Comparison of ENCODE assay signal across 9 mouse cellular contexts in genomic region chr11:26210582-26211180, GRCm38 (mm10). TPM values are rescaled to one million over a fixed set of nuclear protein-coding genes. Genes with fewer than 3 reads are reported as not detected.
A peak's percentile ranks its signal among the peaks of the same experiment; 100 is the strongest.
DNase-seq lines count a peak whose midpoint lies in the region; ATAC-seq and TF ChIP-seq lines count a peak whose summit lies in the region.
"Had no signal": no experiment of that assay in that cellular context is flagged by ENCODE, and none has a peak within 500 bp of the region (broad histone marks: within the 10 kb centered on the region; RNA-seq: fewer than 3 reads in every experiment).

TSS of gene 5730522E02Rik (minus strand) at chr11:26210763.

- no peak for DNase-seq in cerebellum, adult 2 months
- no peak for DNase-seq in cerebellum, adult 18-20 months
- peak; percentile 12 for DNase-seq in ovary, postnatal 10 days (ENCODE audit: low spot score)
- no peak for DNase-seq in ovary, adult 18-20 months (ENCODE audit: low spot score)
- DNase-seq in hindbrain, embryonic 11.5 days (ENCODE audit: low spot score) = no peak
- DNase-seq in retina, postnatal 1 day = no peak
- DNase-seq in urinary bladder, postnatal 36 days (ENCODE audit: low spot score in 2 of 2) = no peak

- no peaks in the 10 kb centered on the region for H3K9me3 ChIP-seq in hindbrain, embryonic 11.5 days (ENCODE audit: control insufficient read depth, low read length)
- no peaks in the 10 kb centered on the region for H3K9me3 ChIP-seq in liver, embryonic 16.5 days (replicated peaks; ENCODE audit: control insufficient read depth, low read length)

- H3K27ac ChIP-seq in cerebellum, adult 2 months (ENCODE audit: insufficient read depth, low read length) = no peak within 1 kb of the TSS
- peak within 1 kb of the TSS; percentile 95 for H3K27ac ChIP-seq in hindbrain, embryonic 11.5 days (ENCODE audit: low read depth, low read length)
- H3K27ac ChIP-seq in liver, embryonic 16.5 days (ENCODE audit: low read length) = peak within 1 kb of the TSS; percentile 82

- no peaks in the 10 kb centered on the region; the same call in 1 of the 2 replicates for H3K4me1 ChIP-seq in cerebellum, adult 2 months (ENCODE audit: control insufficient read depth, insufficient read depth, low read length)
- H3K4me1 ChIP-seq in hindbrain, embryonic 11.5 days (replicated peaks; ENCODE audit: control insufficient read depth, insufficient read depth, low read length) = no peaks in the 10 kb centered on the region
- no peaks in the 10 kb centered on the region for H3K4me1 ChIP-seq in liver, embryonic 16.5 days (ENCODE audit: control insufficient read depth, low read depth, low read length)

- ATAC-seq in hindbrain, embryonic 11.5 days (ENCODE audit: low FRiP score) = no peak; the same call in 1 of the 2 replicates
- ATAC-seq in liver, embryonic 16.5 days (ENCODE audit: low read depth) = peak; percentile 1; the same call in 1 of the 2 replicates

- H3K27me3 ChIP-seq in cerebellum, adult 2 months (ENCODE audit: control insufficient read depth, insufficient read depth, low read length) = no peaks in the 10 kb centered on the region
- no peaks in the 10 kb centered on the region for H3K27me3 ChIP-seq in hindbrain, embryonic 11.5 days (ENCODE audit: control insufficient read depth, insufficient read depth, low read length)
- H3K27me3 ChIP-seq in liver, embryonic 16.5 days (ENCODE audit: control insufficient read depth, insufficient read depth, low read depth, low read length) = peaks cover 3% of the 10 kb centered on the region; the same call in 1 of the 2 replicates

- no peaks in the 10 kb centered on the region for H3K36me3 ChIP-seq in hindbrain, embryonic 11.5 days (ENCODE audit: control insufficient read depth, insufficient read depth, low read length)
- H3K36me3 ChIP-seq in liver, embryonic 16.5 days (ENCODE audit: control insufficient read depth, insufficient read depth) = no peaks in the 10 kb centered on the region

- peak within 1 kb of the TSS; percentile 72 for H3K4me3 ChIP-seq in cerebellum, adult 2 months (replicated peaks; ENCODE audit: insufficient read depth, low read depth, low read length)
- peak within 1 kb of the TSS; percentile 60 for H3K4me3 ChIP-seq in hindbrain, embryonic 11.5 days (ENCODE audit: low read depth, low read length)
- H3K4me3 ChIP-seq in liver, embryonic 16.5 days (ENCODE audit: low read depth, low read length) = peak within 1 kb of the TSS; percentile 61

- H3K9ac ChIP-seq in hindbrain, embryonic 11.5 days (ENCODE audit: low read depth, low read length) = peak within 1 kb of the TSS; percentile 94
- H3K9ac ChIP-seq in liver, embryonic 16.5 days (ENCODE audit: low read depth, low read length) = peak within 1 kb of the TSS; percentile 66

- WGBS in cerebellum, adult 2 months = under 1% methylated on average over 31 of the region's 31 CpGs
- 4% methylated on average over 22 of the region's 31 CpGs for WGBS in hindbrain, embryonic 11.5 days
- WGBS in liver, embryonic 16.5 days (ENCODE audit: insufficient replicate concordance) = 2% methylated on average over 23 of the region's 31 CpGs

- TF ChIP-seq CTCF in cerebellum, adult 2 months (IDR thresholded peaks at IDR 0.05; ENCODE audit: borderline replicate concordance, insufficient read depth, low read depth, low read length) = no peak

- peak within 1 kb of the TSS; percentile 44 for H3K4me2 ChIP-seq in hindbrain, embryonic 11.5 days (replicated peaks; ENCODE audit: low read depth, low read length)
- peak within 1 kb of the TSS; percentile 67 for H3K4me2 ChIP-seq in liver, embryonic 16.5 days (ENCODE audit: low read depth, low read length)

- TF ChIP-seq POLR2A in cerebellum, adult 2 months (IDR thresholded peaks at IDR 0.05; ENCODE audit: borderline replicate concordance, insufficient read depth, low read length) = no peak

RNA-seq across cellular contexts. Expression of gene 5730522E02Rik, which starts in this region (rescaled TPM):
- 0.92 and 1.4 TPM in 2 replicates for polyA plus RNA-seq in cerebellum, adult 2 months (2012; rRNA removed)
- 7.4 and 8.0 TPM in 2 replicates for polyA plus RNA-seq in hindbrain, embryonic 11.5 days (2014; fragmentation: Nextera tagmentation; extraction: Ambion mirVana)
- polyA plus RNA-seq in liver, embryonic 16.5 days (2015; fragmentation: Nextera tagmentation; extraction: Ambion mirVana) = 0.09 and 0.13 TPM in 2 replicates
- polyA plus RNA-seq: C2C12 had no signal

Comparison
In these comparisons a context has a peak if more than half of its experiments do, and no peak if none do; other contexts are left out.
1. Peak in ATAC-seq, H3K4me3 ChIP-seq, H3K27ac ChIP-seq, H3K9ac ChIP-seq and H3K4me2 ChIP-seq in liver, embryonic 16.5 days; RNA of the gene not detected or under 1 TPM.